10 mouse cellular contexts compared by ENCODE assay signal in genomic region chr16:24982828-24983227, GRCm38 (mm10).
"Had no signal": no experiment of that assay in that cellular context is flagged by ENCODE, and none has a peak within 500 bp of the region (broad histone marks: within the 10 kb centered on the region; RNA-seq: fewer than 3 reads in every experiment).

No protein-coding gene starts in this region.

- H3K4me1 ChIP-seq: limb, embryonic 13.5 days; midbrain, embryonic 12.5 days had no signal

- H3K36me3 ChIP-seq: midbrain, embryonic 12.5 days had no signal

- DNase-seq: kidney, adult 18-20 months; kidney, postnatal 10 days; left cerebral cortex, postnatal 4 days; lung, adult 18-20 months; thymus, postnatal 4 days had no signal

- ATAC-seq: midbrain, embryonic 16.5 days had no signal

- H3K27ac ChIP-seq: limb, embryonic 13.5 days; liver, embryonic 14.5 days; midbrain, embryonic 12.5 days; stomach, postnatal 0 days had no signal

- H3K4me3 ChIP-seq: limb, embryonic 13.5 days; midbrain, embryonic 12.5 days had no signal

- H3K27me3 ChIP-seq: limb, embryonic 13.5 days; midbrain, embryonic 12.5 days had no signal

- H3K9ac ChIP-seq: limb, embryonic 13.5 days; liver, embryonic 14.5 days; midbrain, embryonic 12.5 days had no signal

- H3K4me2 ChIP-seq: limb, embryonic 13.5 days; midbrain, embryonic 12.5 days had no signal

- H3K9me3 ChIP-seq: limb, embryonic 13.5 days; midbrain, embryonic 12.5 days had no signal
